Mouse (Mus musculus): Measurements from ENCODE around the gene Zdhhc19.

Gene Zdhhc19

GRCm38 (mm10) chr16:32516006-32516962 lies 20.2 kb downstream of the Zdhhc19 start:
- no peak for DNase-seq (ENCODE audit: low spot score)

GRCm38 (mm10) chr16:32517785-32518481 lies 21.9 kb downstream of the Zdhhc19 start:
- no peak for DNase-seq (ENCODE audit: low spot score)

DNA sequence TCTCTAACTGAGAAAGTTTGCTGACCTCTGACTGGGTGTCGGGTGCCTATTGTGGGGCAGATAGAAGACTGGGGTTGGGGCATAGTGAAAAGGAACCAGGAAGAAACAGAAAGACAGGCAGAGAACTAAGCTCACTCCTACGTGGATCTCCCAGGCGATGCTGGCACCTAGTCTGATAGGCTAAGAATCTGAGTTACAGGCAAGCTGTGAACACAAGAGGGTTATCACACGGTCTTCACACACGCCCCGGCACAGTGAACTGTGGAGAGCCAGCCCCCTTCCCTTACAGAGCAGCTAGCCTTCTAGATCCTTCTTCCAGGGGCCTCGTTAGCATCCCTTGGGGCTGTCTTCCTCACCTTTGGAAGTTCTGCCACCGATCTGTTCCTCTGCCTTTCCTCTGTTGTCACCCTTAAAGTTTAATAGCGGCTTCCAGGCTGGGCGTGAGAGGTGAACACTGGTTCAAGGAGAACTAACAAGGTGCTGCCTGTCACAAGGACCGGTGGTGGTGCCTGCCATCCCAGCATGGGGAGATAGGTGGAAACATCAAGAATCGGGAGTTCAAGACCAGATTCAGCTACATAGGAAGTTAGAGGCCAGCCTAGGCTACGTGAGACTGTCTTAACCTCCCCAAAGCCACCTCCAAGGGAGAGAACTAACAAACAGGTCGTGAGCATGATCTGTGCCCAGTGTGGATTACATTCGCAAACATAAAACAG lies 23.7 kb downstream of the Zdhhc19 start:
- no peak for DNase-seq (ENCODE audit: low spot score)

- DNase-seq (ENCODE audit: low spot score), result no peak
These were observed 24.3 kb downstream of the Zdhhc19 start for GRCm38 (mm10) chr16:32520372-32520748.

DNA sequence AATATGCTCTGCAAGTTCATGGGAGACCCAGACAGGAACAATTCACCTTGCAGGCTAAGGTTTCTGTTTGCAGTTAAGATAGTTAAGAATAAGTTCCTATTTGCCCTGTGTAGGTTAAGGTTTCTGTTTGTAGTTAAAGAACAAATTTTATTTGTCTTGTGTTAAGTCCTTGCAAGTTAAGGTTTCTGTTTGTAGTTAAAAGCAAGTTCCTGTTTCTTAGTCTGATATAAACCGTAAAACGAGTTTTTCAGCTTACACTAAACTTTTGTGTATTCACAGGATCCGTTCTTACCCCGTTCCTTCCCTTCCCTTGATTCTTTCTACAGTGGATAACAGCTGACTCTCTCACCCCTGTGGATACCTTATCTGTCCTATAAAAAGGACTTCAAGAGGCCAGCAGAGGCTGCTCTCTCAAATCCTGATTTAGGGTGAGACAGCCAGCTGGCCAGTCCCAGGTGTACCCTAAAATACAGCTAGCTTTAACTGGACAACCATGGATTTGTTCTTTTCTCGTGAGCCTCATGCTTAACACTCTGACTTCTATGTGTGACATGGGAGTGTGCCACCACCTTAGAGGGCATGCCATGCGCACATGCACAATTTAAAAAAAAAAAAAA lies 26.6 kb downstream of the Zdhhc19 start:
- DNase-seq (ENCODE audit: low spot score), result no peak

DNA sequence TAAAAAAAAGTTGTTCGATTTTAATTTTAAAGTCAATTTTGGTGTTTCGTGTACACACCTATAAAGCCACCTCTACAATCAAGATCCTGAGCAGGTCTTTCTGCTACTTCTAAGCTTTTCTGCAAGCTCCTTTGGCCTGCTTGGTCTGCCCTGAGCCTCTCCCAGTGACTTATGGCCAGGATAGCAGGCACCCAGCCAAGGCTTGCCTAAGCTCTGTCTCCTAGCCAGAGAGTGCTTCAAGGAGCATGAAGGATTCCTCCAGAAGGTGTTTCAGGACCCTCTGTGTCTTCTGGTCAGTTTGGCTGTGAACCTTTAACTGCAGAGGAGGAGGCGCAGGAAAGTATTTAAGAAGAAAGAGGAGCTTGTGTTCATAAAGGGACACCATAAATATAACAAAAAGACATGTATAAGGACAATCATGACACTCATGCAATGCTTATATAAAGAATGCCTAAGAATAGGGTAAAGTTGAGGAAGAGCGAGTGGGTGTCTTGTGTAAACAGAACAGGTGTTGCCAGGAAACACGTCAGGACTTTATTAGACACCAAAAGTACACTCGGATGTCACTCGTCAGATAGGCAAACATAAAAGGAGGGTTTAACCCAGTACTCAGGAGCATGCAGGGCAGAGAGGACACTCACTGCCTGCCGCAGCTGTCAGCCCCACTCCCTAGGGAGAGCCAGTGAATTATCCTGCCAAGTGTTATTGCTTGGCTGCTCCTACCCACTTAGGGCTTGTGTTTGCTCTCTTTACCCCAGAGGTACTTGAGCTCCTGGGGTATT lies 27.6 kb downstream of the Zdhhc19 start:
- peak; percentile 60 for DNase-seq (ENCODE audit: low spot score)

DNA sequence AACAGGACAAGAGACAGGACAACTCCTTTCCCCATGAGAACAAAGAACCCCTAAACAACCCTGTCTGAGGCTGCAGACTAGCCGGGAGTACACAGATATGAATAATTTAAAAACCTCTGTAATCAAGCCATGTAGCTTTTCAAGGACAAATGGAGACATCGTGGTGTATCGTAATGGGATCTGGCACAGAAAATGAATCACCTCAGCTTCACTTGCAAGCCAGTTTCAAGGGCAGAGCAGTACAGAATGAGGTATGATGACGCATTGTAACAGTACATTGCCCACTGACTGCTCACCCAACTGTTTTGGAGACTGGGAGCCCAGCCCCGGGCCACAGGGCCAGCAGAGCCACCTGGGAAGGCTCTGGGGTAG lies 28.2 kb downstream of the Zdhhc19 start:
- DNase-seq (ENCODE audit: low spot score), result no peak

GRCm38 (mm10) chr16:32526906-32527305 lies 30.8 kb downstream of the Zdhhc19 start:
- DNase-seq (ENCODE audit: low spot score), result no peak

DNA sequence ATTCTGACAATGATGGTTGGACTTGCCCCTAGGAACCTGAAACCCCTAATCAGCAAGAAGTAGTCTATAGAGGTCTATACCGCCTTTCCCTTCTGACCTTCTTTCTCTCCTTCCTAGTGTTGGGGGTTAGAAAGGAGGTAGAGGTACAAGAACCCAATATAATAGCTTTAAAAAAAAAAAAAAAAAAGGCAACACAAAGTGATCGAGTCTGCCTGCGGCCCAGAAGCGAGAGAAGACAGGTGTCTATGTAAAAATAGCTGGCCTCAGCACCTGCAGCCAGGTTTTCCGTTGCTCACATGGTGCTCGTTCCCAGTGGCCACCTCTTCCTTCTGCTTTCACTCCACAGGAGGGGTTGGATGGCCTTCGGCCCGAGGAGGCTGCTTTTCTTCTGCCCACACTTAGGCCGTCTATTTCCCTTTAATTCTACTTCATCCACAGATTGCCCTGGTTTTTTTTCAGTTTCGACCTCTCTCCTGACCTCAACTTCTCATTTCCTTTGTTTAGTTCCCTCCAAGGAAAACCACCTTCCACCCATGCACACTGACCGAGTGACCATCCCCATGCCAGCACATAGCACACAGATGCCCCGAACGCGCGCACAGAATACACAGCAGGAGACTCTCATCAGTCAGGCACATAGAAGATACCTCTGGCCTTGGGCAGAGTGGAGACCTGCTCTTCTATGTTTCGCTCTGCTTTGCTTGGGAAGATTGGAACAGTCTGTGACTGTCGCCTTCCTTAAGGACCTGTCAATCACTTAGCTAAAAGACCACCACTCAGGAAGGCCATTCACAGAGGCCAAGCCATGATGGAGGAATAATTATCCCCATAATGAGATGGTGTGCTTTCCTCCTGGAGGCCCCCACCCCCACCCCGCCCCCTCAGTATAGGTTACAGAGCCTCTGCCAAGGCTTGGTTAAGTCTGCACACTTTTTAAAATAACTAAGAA lies 37.1 kb downstream of the Zdhhc19 start:
- DNase-seq (ENCODE audit: low spot score), result no peak

- DNase-seq (ENCODE audit: low spot score), result no peak
These were observed 39.2 kb downstream of the Zdhhc19 start for GRCm38 (mm10) chr16:32535157-32535751.

DNA sequence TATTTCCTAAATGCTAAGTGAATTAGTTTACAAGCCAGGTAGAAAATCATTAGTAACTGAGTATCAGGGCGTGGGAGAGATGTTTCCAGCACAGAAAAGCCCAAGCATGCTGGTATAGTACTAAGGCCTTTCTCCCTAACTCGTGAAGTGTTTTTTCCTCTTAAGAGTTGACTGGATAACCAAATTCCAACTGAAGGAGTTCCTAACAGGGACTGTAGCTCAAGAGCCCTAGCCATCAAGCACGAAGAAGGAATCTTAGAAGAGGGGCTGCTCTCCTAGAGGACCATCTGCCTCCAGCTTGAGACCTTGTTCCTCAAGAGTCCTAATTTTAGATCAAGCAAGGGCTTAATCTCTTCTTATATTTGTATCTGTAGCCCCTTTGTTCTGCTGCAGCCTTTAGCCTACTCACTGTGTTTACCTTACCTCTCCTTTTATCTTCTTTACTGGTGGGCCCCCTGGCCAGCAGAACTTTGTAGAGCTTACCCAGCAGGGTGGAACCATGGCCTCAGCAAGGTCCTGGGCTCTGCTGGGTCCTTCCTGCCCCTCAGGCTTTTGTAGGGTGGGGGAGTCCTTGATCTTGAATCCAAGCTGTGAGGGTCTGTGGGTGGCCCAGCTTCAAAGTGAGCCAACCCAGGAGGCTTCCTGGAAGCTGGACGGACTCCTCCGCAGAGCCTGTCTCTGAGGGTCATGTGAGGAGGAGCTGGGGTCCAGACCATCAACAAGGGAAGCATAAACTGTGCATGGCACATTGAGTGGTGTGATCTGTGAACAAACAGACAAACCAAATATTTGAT lies 42.0 kb downstream of the Zdhhc19 start:
- DNase-seq (ENCODE audit: low spot score), result no peak

- no peak for DNase-seq (ENCODE audit: low spot score)
These were observed 42.7 kb downstream of the Zdhhc19 start for GRCm38 (mm10) chr16:32538761-32539255.

DNA sequence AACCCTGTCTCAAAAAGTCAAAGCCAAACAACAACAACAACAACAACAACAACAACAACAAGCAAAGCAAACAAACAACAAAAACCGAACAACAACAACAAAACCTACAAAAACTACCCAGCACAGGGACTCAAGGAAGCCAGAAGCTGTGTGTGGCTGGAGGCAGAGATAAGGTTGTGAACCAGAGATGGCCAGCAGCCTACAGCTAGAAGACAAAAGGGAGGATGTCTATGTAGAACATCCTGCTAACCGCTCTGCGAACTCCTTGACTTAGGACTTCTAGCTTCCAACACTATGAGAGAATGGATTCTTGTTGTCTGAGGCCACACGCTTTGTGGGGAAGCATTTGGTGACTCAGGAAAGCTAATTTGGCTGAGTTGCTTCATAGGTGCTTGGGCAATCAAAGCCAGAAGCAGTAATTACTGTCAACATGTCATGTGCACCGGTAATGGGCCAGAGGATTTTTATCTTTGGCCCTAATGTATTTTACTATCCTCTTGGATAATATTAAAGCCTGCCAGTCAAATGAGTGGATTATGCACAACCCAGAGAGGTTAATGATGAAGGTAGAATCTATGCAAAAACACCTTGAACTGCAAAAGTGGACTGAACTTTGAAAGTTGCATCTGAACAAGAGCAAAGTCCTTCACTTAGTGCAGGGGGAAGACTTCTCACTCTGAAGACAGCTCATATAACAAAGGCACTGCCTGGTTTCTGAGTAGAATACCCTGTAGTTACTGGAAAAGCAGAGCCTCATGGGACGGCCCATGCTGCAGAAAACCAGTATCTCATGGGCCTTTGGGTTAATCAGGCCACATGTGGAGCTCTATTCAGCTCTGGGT lies 45.5 kb downstream of the Zdhhc19 start:
- no peak for DNase-seq (ENCODE audit: low spot score)

DNA sequence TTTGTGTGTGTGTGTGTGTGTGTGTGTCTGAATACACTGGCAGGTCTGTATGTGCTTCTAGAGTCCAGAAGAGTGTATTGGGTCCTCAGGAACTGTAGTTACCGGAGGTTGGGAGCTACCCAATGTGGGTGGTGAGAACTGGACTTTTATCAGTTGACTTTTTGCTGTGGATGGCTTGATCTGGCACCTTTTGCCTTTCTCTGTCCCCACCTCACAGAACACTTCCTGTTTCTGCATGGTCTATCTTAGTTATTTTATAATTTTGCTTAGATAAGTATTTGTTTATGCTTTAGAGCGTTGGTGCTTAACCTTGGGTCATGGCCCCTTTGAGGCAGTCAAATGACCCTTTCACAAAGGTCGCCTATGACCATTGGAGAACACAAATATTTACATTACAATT lies 47.4 kb downstream of the Zdhhc19 start:
- no peak for DNase-seq (ENCODE audit: low spot score)

- no peak for DNase-seq (ENCODE audit: low spot score)
These were observed 51.3 kb downstream of the Zdhhc19 start for GRCm38 (mm10) chr16:32547156-32548068.

GRCm38 (mm10) chr16:32550084-32550483 lies 54.0 kb downstream of the Zdhhc19 start:
- DNase-seq (ENCODE audit: low spot score), result no peak

GRCm38 (mm10) chr16:32550487-32550886 lies 54.4 kb downstream of the Zdhhc19 start:
- no peak for DNase-seq (ENCODE audit: low spot score)
